Mouse (Mus musculus) MN1 (cell line): Measurements from ENCODE around the gene Atp5mpl.

ENCODE experiments used
- DNase-seq: peaks from one replicate; pipeline ENCODE4 v3.0.0-alpha.2; 2016; ENCODE audit warnings: low spot score

Atp5mpl gene

GRCm38 (mm10) chr12:111911796-111912195 lies 55.0 kb downstream of the Atp5mpl start:
- no peak for DNase-seq
